Mouse (Mus musculus) activated CD4-positive, CD25-positive, alpha-beta regulatory T cell, adult 4 months (primary cell): ENCODE measurements at regions not wholly inside any gene's neighbourhood (a gene's known extent, or its start where the extent isn't known, plus 50 kb on each side); places are given as distances from the start of the nearest gene placed in this dataset.
A peak's percentile ranks its signal among the peaks of the same experiment; 100 is the strongest.

Experiments
- ATAC-seq: one replicate; pipeline ENCODE4 v1.8.0; 2017

DNA sequence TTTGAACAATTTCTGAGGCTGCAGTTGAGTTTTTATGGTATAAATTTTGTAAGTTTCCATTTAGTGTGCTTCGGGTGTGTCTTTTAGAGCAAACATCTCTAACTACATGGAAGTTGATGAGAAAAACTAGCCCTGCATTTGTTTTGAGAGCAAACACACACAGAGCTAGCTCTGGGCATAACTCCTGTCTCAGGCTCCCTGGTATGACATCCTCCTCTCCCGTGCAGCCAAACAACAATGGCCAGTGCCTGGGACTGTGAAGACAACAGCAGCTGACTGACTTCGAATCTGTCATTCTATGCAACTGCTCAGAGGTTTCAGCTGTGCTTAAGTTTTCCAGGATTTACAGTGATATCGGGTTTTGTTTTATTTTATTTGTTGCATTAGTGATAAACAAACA is 105.3 kb upstream of the Peli1 start:
- ATAC-seq: no peak

DNA sequence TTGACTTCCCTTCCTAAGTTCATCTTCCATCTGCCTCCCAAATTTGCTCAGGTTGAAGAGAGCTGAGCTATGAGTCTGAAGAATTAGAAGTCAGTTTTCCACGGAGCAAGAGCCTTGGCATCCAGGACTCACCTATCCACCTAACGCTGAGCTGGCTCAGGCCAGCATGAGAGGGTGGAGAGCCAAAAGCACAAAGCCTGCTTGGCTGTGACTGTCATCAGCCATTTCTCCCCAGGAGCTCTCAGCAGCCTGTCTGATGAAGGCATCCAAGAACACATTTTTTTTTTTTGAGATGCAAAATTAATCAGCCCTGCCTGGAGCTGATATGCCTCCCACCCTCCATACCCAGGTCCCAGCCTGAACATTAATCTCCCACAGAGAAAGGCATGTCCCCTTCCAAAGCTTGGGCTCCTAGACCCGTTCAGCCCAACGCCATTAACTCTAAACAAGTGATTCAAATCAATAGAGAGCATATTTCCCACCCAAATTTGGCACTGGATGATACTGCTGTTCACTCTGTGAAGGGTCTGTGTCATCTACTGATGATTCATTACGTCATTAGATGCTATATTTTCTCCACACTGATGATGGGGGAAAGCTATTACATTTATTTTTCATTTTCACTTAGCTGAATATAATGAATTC is 103.8 kb upstream of the Peli1 start:
- no peak for ATAC-seq

DNA sequence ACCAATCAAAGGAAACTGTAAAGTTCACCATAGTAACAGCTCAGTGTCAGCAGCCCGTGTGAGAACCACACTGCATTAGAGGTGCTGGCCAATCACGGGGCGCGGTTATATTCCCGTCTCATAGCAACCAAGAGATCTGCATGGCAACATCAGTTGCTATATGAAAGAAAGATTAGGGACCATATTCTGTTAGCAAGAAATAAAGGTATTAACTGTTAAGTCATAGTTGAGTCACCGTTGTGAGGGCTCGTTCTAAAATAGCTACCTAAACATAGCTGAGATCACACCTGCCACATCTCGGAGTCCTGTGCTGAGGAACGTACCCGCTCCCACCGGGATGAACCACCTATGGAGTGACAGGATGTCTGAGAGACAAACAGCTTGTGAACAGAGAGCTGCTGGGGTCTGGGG is 103.2 kb upstream of the Peli1 start:
- no peak for ATAC-seq

DNA sequence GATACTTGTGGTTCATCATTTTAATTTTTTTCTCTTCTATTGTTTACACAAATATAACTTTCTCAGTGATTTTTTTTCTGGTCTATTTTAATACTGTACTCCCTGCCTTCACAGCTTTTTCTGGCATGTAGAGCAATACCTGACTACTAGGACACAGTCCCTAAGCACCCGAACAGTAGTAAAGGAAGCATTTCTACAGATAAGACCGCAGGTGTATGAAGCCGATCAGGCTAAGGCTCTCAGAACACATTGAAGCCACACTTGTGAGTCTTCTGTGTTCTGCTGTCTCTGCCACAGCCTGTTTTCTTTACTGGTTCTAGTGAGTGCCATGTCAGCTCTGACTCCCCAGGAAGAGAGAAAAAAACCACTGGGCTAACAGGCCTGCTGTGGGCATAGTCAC is 102.2 kb upstream of the Peli1 start:
- ATAC-seq: no peak

DNA sequence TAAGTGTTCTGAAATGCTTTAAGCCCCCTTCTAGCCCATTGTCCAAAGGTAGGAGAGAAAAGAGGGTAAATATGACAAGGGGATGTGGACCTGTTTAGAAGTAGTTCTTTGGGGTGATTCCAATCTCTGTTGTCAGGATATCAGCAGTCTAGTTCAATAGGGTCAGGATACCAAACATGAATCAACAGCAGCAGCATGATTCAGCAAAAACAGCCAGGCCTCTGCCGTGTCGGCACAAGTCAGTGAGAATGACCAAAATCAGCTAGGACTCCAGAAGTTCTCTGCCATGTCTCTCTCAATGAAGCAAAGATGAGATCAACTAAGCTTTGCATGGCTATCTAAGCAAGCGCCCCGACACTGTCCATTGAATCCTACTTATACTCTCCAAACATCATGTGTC is 97.5 kb upstream of the Peli1 start:
- no peak for ATAC-seq

DNA sequence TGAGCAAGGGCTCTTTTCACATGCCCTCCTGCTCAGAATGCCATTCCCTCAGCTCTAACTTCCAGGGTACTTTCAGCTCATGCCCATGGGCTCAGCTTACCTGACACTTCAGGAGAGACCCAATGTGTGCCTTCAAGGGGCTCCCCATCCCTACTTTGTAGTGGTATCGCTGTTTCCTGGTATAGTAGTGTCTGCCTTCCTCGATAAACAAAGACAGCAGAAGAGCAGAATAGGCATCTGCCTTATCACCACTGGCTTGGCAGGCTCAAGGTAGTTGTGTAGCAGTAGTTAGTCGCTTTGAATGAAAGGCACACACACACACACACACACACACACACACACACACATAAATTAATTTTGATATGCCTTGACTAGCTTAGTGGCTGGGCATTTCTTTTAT is 89.7 kb upstream of the Peli1 start:
- ATAC-seq: no peak

DNA sequence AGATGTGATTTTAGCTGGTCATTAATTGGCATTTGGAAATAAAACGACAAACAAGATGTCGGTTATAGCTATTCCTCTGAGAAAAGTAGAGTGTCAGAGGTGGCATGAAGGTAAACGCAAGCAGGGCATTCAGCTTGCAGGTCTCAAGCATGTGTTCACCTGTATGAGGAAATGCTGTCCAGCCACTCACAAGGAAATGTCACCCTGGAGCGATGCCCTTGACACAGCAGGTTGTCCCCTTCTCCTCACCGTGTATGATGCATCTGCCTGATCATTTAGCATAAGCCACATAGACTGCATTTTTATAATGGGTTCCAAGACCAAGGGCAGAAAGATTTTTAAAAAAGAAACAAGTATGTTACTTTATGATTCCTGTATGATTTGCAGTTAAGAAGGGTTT is 83.9 kb upstream of the Peli1 start:
- no peak for ATAC-seq

DNA sequence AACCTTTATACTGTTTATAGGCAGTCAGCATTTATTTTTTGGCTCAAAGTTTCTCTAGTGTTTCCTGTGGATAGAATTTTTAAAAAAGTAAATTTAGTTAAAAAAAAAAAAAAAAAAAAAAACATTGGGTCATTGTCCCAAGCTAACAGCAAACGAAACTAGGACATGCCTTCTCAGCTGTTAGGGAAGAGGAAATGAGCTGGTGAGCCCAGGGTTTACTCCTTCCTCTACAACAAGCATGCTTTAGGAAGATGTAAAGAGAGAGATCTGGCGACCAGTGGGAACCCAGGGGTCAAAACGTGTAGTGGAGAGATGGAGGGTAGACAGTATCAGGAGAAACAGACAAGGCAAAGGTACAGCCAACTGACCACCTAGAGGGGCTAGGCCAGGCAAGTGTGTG is 81.6 kb upstream of the Peli1 start:
- no peak for ATAC-seq

DNA sequence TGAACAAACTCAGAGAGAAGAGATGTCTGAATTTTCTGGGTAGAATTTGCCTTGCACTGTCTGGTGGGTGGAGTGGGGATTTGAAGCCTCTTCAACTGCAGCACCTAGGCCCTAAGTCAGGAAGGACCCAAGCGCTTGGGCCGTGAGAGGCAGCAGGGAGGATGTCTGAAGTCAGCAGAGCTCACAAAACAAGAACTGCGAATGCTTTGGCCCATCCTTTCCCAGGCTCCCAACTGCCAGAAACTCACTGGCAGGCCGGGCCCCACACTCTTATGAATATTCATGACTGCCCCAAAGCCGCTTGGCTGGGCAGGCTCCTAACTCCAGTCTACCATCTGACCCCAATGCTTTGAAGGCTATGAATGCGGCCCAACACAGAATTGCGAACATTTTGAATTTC is 80.2 kb upstream of the Peli1 start:
- no peak for ATAC-seq

DNA sequence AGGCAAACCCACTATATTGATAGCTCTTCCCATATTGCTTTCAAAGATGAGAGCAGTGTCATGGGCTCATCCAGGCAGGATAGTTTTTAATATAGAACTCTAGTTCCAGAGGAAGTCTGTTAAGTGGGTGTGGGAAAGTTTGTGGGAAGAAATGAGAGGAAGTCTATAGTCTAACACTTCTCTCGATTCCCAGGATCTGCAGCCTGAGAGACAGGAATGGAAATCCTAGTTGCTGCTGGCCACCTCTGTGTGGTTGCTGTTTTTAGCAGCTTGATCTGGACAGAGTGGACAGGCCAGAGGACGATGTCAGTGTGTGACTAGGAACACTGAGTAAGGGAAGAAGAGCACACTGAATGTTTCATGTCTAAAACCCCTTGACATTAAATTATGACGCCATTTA is 76.8 kb upstream of the Peli1 start:
- no peak for ATAC-seq

DNA sequence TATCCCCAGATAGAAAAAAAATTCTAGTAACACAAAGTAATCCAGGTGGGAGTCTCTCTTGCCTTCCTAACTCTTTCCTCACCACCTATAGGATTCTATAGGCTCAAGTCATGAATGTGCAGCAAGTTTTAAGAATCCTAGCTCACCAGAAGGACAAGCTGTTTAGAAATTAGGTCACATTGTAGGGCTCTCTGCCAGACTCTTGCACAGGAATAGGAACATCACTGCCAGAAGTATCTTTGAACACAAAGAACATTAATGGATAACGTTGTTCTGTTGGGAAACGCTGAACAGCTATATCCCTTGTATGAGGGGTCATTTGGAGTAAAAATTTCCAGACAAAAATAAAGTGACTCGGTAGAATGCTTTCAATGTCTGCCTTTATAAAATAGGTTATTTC is 75.6 kb upstream of the Peli1 start:
- ATAC-seq: no peak

DNA sequence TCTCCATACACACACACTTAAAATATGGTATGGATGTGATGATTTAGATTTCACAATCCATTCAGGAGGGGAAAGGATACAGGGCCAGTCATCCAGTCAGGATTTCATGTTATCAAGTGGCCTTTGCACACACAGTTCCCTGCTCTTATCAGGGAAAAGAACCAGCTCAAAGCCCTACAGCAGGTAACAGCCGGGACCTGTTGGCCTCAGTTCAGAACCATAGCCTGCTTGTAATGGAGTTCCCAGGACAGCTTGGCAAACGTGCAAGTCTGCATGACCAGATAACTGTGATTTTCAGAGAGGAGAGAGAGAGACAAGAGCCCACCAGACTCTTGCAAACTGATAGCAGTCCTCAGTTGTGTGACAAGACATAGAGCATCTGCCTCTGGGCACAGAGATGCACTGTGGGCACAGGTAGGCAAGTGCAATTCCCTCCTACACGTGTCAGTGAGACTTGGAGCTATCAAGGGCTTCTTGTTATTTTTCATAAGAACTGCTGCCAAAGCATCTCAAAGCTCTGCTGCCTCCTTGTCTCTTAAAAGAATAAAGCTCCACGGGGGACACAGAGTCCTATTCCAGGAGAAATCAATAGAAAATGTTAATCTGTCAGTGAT is 74.9 kb upstream of the Peli1 start:
- no peak for ATAC-seq

DNA sequence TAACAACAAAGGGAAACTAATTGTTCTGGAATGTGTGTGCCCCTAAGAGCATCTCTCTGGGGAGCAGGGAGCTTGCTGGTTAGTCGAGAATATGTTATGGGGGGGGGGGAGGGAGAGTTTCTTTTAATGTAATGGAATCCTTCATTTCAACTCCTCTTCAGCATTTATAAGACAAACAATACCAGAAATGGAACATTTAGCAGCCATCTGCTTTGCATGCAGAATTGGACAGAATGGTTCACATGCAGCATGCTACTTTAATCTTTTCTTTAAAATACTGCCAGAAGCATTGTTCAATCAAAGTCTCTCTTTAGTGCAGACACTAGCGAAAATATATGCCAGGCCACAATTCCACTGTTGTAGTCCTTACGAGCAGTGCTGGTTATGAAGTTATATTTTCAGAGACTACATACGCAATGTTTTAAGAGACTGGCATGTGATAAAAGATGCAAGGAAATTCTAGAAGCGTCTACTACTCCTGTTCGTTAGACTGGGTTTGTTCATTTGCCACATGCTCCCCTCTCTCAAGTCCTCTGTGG is 74.2 kb upstream of the Peli1 start:
- ATAC-seq: no peak

DNA sequence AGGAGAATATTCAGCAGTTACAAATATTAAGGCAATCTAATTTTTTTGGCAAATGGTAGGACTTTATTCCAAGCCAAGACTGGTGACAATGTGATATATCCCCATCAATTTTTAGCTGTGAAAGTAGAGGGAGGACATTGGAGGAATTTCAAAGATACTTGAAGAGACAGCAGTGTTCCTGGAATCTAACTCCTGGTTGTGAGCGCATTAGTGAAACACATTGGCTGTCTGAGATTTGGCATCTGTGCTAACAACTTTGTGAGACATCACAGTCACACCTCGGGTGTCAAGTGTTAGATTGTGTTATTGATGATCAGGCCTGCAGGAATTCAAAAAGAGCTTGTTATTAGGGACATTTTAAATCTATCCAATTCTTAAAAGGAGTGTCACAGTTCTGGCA is 71.3 kb upstream of the Peli1 start:
- ATAC-seq: no peak

DNA sequence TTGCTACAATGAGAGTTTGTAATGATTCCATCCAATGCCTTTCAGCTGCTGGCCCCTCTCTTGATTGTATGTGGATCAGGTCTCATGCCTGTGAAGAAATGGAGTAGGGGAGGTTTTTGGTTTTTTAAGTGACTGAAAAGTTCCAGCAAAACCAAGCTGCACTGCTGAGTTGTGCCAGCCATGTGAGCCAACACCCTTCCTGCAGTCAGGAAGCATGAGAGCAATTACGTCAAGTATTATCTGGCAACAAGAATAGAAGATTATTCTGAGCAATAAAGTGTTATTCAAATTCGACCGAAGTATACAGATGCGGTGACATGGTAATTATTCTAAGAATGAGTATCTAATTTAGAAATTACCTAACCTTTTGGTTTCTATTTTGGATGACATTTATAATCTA is 67.0 kb upstream of the Peli1 start:
- no peak for ATAC-seq

DNA sequence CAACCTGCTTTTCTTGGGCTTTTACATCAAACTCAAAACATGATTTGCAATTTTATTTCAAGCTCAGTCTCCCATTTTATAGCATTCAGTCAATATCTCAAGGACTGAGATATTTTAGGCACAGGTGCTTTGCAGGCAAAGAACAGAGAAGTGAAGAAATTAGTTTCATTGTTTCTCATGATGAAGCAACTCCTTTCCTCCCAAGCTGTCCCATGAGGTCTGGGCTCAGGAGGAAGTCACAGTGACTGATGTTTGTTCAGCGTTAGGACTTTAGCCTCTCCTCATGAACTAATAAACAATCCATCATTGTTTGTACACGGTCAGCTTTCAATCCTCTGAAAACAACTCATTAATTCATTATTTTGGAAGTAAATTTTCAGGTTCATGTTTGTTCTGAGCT is 66.6 kb upstream of the Peli1 start:
- ATAC-seq: no peak

DNA sequence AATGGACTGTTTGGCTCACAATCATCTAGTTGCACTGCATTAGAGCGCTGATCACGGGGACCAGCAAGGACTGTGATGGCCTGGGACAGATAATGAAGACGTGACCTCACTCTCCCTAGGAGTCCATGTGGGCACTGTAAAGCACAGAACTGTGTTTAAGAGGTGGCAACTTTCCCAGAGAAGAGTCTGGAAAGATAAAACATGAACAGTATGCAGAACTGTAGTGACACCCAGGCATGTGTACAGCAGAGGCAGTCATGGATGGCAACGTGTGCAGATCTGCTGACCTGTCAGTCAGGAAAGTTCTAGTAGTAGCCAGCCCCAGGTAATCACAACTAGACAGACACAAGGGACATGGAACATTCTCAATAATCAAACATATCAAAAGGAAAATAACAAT is 63.8 kb upstream of the Peli1 start:
- no peak for ATAC-seq

DNA sequence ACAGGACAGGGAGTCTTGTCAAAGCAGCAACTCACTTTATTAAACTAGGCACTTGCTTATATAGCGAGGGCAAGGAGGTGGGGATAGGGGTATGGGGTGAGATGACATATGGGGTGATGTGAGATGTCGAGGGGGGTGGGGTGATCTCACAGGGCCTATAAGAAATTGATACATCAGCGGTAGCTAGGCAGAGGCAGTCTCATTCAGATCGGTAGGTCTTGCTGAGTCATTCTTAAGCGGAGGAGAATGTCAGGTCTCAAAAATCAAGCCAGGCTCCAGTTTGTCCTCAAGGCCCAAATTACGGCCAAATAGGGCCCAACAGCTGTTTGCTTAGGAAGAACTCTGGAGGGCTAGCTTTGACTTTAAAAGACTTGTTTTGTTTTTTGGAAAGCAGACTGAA is 60.7 kb upstream of the Peli1 start:
- no peak for ATAC-seq

DNA sequence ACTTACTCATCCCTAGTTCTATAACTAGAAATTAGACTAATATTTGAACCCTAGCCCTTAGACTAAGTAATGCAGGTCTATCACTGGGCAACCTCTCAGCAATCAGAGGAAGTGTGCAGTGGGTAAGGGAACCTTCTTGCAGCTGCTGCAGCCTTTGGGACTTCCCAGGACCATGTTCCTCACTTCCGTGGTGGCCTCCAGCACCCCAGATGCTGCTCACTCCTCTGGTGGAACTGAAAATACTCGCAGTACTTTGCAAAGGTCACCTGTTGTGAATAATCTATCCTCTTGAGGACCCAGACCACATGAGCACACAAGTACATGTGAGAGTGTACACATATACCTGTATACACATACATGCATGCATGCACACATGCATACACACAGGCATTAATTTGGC is 59.3 kb upstream of the Peli1 start:
- ATAC-seq: no peak

DNA sequence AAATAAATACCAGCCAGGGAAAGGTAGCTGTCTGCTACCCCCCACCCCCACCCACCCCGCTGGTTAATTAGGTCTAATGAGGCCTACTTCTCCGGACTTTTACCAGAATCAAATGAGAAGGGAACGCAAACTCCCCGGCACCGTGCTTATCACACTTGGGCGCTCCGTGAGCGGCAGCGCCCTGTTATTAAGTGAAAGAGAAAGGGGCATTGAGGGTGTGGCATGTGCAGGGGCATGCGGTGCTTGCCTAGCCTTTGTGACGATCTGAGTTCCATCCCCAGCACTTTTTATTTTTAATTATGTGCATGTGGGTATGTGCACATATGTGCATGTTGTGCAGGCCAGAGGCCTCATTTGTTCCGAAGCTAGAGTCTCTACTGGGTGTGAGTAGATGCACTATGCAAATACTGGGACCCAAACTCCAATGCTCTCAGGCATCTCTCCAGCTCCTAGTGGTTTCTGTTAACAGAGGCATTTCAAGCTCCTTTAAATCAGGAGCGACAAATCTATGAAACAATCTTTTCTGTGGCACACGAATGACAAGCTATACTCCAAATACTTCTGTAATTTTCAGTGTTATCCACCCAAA is 57.8 kb upstream of the Peli1 start:
- ATAC-seq: no peak

DNA sequence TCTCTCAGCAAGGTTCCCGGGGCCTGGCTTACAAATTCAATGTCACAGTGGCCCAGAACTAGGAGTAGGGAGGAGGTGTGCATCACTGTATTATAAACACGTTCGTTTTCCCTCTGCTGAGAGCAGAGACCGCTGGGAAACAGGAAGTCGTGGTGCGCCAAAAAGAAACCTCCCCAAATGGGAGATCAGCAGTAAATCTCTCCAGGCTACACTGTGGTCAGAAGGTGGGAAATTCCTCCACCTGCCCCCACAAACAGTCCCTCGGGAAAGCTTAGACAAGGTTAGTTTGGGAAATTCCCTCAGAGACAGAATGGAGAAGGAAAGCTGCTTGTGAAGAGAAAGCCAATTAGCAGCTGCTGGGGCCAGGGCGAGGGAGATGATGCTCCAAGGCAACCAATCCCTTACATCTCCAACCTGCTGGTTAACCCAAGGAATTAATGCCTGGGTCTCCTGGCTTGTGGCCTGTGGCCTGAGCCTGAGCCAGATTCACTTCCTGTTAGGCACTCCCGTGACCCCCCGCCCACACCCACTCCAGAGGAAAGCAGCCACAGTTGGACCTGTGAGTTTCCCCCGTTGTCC is 57.2 kb upstream of the Peli1 start:
- peak; percentile 73 for ATAC-seq

DNA sequence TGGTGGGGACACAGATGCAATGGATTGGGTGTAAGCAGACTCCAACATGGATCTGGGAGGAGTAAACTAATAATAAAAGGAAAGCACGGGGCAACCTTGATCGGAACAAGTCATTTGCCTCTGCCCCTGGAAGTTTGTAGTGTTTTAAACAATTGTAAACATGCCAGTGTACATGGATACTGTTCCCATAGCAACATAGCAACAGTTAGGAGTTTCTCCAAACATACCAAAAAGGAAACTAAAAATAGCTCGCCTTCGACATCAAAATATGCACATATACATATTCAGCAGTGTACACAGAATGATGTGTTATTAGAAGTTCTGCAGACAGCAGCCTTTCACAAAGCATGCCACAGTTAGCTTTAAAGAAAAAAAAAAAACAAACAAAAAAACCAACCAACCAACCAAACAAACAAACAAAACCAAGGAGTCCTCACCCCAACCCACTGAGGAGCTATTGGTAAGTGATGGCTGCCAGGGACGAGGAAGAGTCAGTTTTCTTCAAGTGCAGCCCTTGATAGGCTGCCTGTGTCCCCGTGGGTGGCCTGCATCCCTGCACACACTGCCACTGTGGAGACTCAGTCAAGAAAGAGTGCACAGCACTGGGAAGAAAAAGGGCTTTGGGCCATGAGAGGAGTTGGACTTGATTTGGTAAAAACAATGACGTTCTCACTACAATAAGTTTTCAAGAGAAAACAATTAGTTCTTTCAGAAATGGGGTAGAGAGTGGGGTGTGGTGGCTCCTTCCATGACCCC is 54.8 kb upstream of the Peli1 start:
- ATAC-seq: no peak

DNA sequence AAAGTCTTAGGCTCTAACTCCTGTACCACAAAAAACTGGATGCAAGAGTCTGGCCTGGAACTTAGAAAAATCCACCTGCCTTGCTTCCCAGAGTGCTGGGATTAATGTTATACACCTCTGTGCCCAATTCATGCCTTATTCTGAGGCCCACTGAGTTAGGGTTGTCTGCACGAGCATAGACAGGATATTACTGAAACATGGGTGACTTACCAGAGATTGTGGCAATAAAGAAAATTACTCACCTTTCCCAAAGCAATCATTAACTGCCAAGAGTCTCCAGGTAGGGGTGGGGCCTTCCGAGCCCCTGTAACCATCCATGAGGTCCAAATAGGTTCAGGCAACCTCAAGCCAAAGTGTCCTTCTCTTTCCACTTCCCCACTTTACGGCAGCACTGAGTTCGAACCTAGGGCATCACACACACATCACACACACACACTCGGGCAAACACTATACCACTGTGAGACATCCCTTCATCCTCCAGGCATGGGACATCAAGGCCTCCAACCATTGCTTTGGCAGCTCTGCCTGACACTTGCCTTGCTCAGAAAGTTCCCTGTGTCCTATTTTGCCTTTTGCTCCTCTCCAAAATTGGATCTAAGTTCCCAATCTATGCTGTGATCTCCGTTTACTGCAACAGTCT is 53.7 kb upstream of the Peli1 start:
- no peak for ATAC-seq
